Mouse (Mus musculus) T-helper 1 cell (primary cell): ENCODE data around the gene Cdh12.
"Not testable (repeated sequence)": the region's sequence is repeated elsewhere in the genome, so short reads cannot be mapped to it uniquely, and the experiment has no call there.

Source experiments
- in situ Hi-C: fragments of 300-600 bp; cut with MboI, MseI; formaldehyde crosslinking; loops from one replicate; pipeline ENCODE4 v1.15.1; 2025; ENCODE audit warnings: high pct_unique_total_duplicates

Cdh12 gene

GRCm38 (mm10) chr15:20448861-20449663, at the start of gene Cdh12:
Gene Cdh12, plus strand, starts transcription at chr15:20449265.
- in situ Hi-C loops, result no loop called here

- in situ Hi-C loops, result no loop called here
These were observed 45.5 kb upstream of the Cdh12 start for GRCm38 (mm10) chr15:20403596-20403995.

- in situ Hi-C loops, result no loop called here
These were observed 35.7 kb upstream of the Cdh12 start for GRCm38 (mm10) chr15:20413397-20413796.

GRCm38 (mm10) chr15:20436356-20436755, 12.7 kb upstream of the Cdh12 start:
- in situ Hi-C loops, result no loop called here

GRCm38 (mm10) chr15:20450558-20450957, 1.5 kb downstream of the Cdh12 start:
- in situ Hi-C loops, result no loop called here

GRCm38 (mm10) chr15:20458508-20458907, 9.4 kb downstream of the Cdh12 start:
- in situ Hi-C loops, result no loop called here

- in situ Hi-C loops, result loop anchor here (10.0 kb wide), 1 partner anchor 92 kb away; no protein-coding TSS in a partner anchor
These were observed 13.4 kb downstream of the Cdh12 start for GRCm38 (mm10) chr15:20462500-20462899.

GRCm38 (mm10) chr15:20463601-20464000, 14.5 kb downstream of the Cdh12 start:
- in situ Hi-C loops, result loop anchor here (10.0 kb wide), 1 partner anchor 91 kb away; no protein-coding TSS in a partner anchor

- in situ Hi-C loops, result loop anchor here (10.0 kb wide), 1 partner anchor 86 kb away; no protein-coding TSS in a partner anchor
These were observed 101.9 kb downstream of the Cdh12 start for GRCm38 (mm10) chr15:20550979-20551378.

- in situ Hi-C loops, result no loop called here
These were observed 121.9 kb downstream of the Cdh12 start for GRCm38 (mm10) chr15:20571012-20571411.

- in situ Hi-C loops, result no loop called here
These were observed 133.6 kb downstream of the Cdh12 start for GRCm38 (mm10) chr15:20582567-20583075.

GRCm38 (mm10) chr15:20591599-20591998, 142.5 kb downstream of the Cdh12 start:
- in situ Hi-C loops, result no loop called here

- in situ Hi-C loops, result loop anchor here (10.0 kb wide), 1 partner anchor 49 kb away; no protein-coding TSS in a partner anchor
These were observed 156.7 kb downstream of the Cdh12 start for GRCm38 (mm10) chr15:20605751-20606150.

GRCm38 (mm10) chr15:20634593-20634992, 185.5 kb downstream of the Cdh12 start:
- in situ Hi-C loops, result no loop called here

- in situ Hi-C loops, result no loop called here
These were observed 190.1 kb downstream of the Cdh12 start for GRCm38 (mm10) chr15:20639155-20639554.

GRCm38 (mm10) chr15:20642905-20643414, 193.9 kb downstream of the Cdh12 start:
- in situ Hi-C loops, result no loop called here

- in situ Hi-C loops, result no loop called here
These were observed 211.2 kb downstream of the Cdh12 start for GRCm38 (mm10) chr15:20660221-20660620.

GRCm38 (mm10) chr15:20666650-20667049, 217.6 kb downstream of the Cdh12 start, which contains the start of gene Acot10:
Gene Acot10, minus strand, starts transcription at chr15:20666750.
- in situ Hi-C loops, result no loop called here

- in situ Hi-C loops, result no loop called here
These were observed 218.3 kb downstream of the Cdh12 start for GRCm38 (mm10) chr15:20667350-20667749.

GRCm38 (mm10) chr15:20667989-20668388, 218.9 kb downstream of the Cdh12 start:
- in situ Hi-C loops, result no loop called here

- in situ Hi-C loops, result not testable (repeated sequence)
These were observed 220.4 kb downstream of the Cdh12 start for GRCm38 (mm10) chr15:20669507-20669906.

GRCm38 (mm10) chr15:20682719-20683118, 233.7 kb downstream of the Cdh12 start:
- in situ Hi-C loops, result no loop called here

GRCm38 (mm10) chr15:20684200-20684599, 235.1 kb downstream of the Cdh12 start:
- in situ Hi-C loops, result no loop called here
